Mouse (Mus musculus) heart, embryonic 16.5 days (tissue): ENCODE measurements at regions not wholly inside any gene's neighbourhood (a gene's known extent, or its start where the extent isn't known, plus 50 kb on each side); places are given as distances from the start of the nearest gene placed in this dataset.

Experiments
- ATAC-seq: fragments of 200-750 bp; cut with Nextera tagmentation; replicated peaks from 2 replicates; pipeline ENCODE4 v1.8.0; 2017; ENCODE audit warnings: moderate number of reproducible peaks; ENCODE audit not compliant: insufficient read depth, low FRiP score; ENCODE audit errors: extremely low read depth
- H3K27ac ChIP-seq: fragments of 300-500 bp; sonication (generic); 2 replicates; pipeline ENCODE4 v1.5.1; 2014; ENCODE audit warnings: mild to moderate bottlenecking, low read length, control low read depth, moderate library complexity
- H3K27me3 ChIP-seq: fragments of 300-500 bp; sonication (generic); 2 replicates; pipeline ENCODE4 v1.6.1; 2014; ENCODE audit warnings: low read length, mixed read lengths; ENCODE audit not compliant: control insufficient read depth, insufficient read depth
- H3K36me3 ChIP-seq: fragments of 300-500 bp; sonication (generic); 2 replicates; pipeline ENCODE4 v1.6.1; 2014; ENCODE audit not compliant: control insufficient read depth, insufficient read depth
- H3K4me1 ChIP-seq: fragments of 300-500 bp; sonication (generic); 2 replicates; pipeline ENCODE4 v1.6.1; 2014; ENCODE audit warnings: low read length, mixed read lengths; ENCODE audit not compliant: control insufficient read depth, insufficient read depth
- H3K4me2 ChIP-seq: fragments of 300-500 bp; sonication (generic); 2 replicates; pipeline ENCODE4 v1.6.1; 2014; ENCODE audit warnings: low read depth, mild to moderate bottlenecking, control low read depth, low read length
- H3K4me3 ChIP-seq: fragments of 300-500 bp; sonication (generic); 2 replicates; pipeline ENCODE4 v1.5.1; 2014; ENCODE audit warnings: mild to moderate bottlenecking, control low read depth, low read length
- H3K9ac ChIP-seq: fragments of 300-500 bp; sonication (generic); 2 replicates; pipeline ENCODE4 v1.6.1; 2014; ENCODE audit warnings: low read length, control low read depth
- H3K9me3 ChIP-seq: fragments of 300-500 bp; sonication (generic); replicated peaks from 2 replicates; pipeline ENCODE4 v1.6.1; 2016; ENCODE audit warnings: low read length; ENCODE audit not compliant: control insufficient read depth
- WGBS: fragments of 180-500 bp; shearing (Covaris S2); extraction: QIAGEN DNeasy Blood & Tissue Kit; methylation state at CpG from one replicate; pipeline ENCODE4 v1.1.7; 2014; 5-methylcytosine and 5-hydroxymethylcytosine counted together

- H3K9ac ChIP-seq = no peak overlapping the region
- no peak overlapping the region for H3K4me3 ChIP-seq
- no peak overlapping the region for H3K27ac ChIP-seq
- no peak overlapping the region for H3K4me2 ChIP-seq
- 82% methylated on average over 3 of the region's 3 CpGs for WGBS
- no peaks in the 10 kb centered on the region for H3K4me1 ChIP-seq
- no peaks in the 10 kb centered on the region for H3K36me3 ChIP-seq
- H3K27me3 ChIP-seq = no peaks in the 10 kb centered on the region
- H3K9me3 ChIP-seq = no peaks in the 10 kb centered on the region
- no peak for ATAC-seq
Measured at GRCm38 (mm10) chr3:21888710-21889109, 187.7 kb upstream of the Tbl1xr1 start.

GRCm38 (mm10) chr3:21891819-21892480, 184.5 kb upstream of the Tbl1xr1 start:
- H3K27me3 ChIP-seq = no peaks in the 10 kb centered on the region
- no peaks in the 10 kb centered on the region for H3K36me3 ChIP-seq
- H3K27ac ChIP-seq = no peak overlapping the region
- no peaks in the 10 kb centered on the region for H3K9me3 ChIP-seq
- no peak overlapping the region for H3K9ac ChIP-seq
- no peak overlapping the region for H3K4me3 ChIP-seq
- no peak for ATAC-seq
- no peak overlapping the region for H3K4me2 ChIP-seq
- WGBS = 52% methylated on average over 7 of the region's 7 CpGs
- H3K4me1 ChIP-seq = no peaks in the 10 kb centered on the region

DNA sequence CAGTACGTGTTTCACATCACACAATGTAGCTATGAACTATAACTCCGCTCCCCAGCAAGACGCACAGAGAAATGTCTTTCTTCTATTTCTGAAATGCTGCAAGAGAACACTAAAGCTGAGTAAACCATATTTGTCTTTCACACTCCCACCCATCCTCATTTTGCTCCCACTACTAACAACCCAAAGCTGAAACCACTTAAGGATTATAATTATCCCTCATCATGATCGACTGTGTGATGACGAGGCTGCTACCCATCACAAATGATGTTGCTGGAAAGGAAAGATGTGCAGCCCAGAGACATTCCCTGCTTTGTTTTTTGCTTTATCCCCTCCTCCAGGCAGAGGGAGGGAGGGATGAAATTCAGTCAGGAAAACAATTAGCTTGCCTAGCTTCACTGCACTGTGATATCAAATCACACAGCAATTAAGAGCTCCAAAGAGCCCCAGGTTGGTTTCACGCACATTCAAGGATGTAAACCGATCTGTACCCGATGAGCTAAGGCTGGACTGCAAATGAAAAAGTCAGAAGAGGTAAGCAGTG, 183.5 kb upstream of the Tbl1xr1 start:
- 52% methylated on average over 8 of the region's 8 CpGs for WGBS
- Histone ChIP-seq H3K36me3 (no peaks in the 10 kb centered on the region), H3K9ac (no peak overlapping the region), H3K27ac (no peak overlapping the region), H3K4me1 (no peaks in the 10 kb centered on the region), H3K9me3 (no peaks in the 10 kb centered on the region), H3K4me2 (no peak overlapping the region), H3K27me3 (no peaks in the 10 kb centered on the region), H3K4me3 (no peak overlapping the region)
- ATAC-seq = no peak

DNA sequence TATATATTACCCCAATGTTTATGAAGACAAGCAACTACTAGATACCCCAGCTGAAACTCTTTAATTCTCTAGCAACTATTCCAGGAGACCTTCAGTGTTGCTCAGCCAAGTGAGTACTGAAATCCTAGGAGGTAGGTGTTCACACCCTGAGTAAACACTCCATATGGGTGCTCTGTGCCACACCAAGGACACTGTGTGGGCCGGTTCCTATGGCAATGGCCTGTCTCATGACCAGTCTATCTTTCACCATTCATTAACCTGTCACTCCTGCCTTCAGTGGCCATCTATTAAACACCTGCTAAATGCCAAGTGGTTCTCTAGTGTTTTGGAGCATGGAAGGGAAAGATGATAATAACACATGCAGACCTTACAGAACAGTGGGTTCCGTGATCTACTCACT, 180.9 kb upstream of the Tbl1xr1 start:
- ATAC-seq = no peak
- H3K36me3 ChIP-seq = no peaks in the 10 kb centered on the region
- no peak overlapping the region for H3K27ac ChIP-seq
- 71% methylated on average over 2 of the region's 2 CpGs for WGBS
- H3K4me2 ChIP-seq = no peak overlapping the region
- no peaks in the 10 kb centered on the region for H3K4me1 ChIP-seq
- no peaks in the 10 kb centered on the region for H3K27me3 ChIP-seq
- H3K4me3 ChIP-seq = no peak overlapping the region
- no peaks in the 10 kb centered on the region for H3K9me3 ChIP-seq
- no peak overlapping the region for H3K9ac ChIP-seq

GRCm38 (mm10) chr3:21898241-21898640, 178.2 kb upstream of the Tbl1xr1 start:
- H3K27me3 ChIP-seq = no peaks in the 10 kb centered on the region
- no peak overlapping the region for H3K4me2 ChIP-seq
- no peak for ATAC-seq
- no peak overlapping the region for H3K9ac ChIP-seq
- 66% methylated on average over 5 of the region's 5 CpGs for WGBS
- no peaks in the 10 kb centered on the region for H3K36me3 ChIP-seq
- no peak overlapping the region for H3K27ac ChIP-seq
- no peaks in the 10 kb centered on the region for H3K9me3 ChIP-seq
- H3K4me3 ChIP-seq = no peak overlapping the region
- no peaks in the 10 kb centered on the region for H3K4me1 ChIP-seq

- no peaks in the 10 kb centered on the region for H3K36me3 ChIP-seq
- H3K4me1 ChIP-seq = no peaks in the 10 kb centered on the region
- H3K9me3 ChIP-seq = no peaks in the 10 kb centered on the region
- H3K4me3 ChIP-seq = no peak overlapping the region
- 34% methylated on average over 2 of the region's 2 CpGs for WGBS
- no peak overlapping the region for H3K4me2 ChIP-seq
- ATAC-seq = no peak
- H3K9ac ChIP-seq = no peak overlapping the region
- no peak overlapping the region for H3K27ac ChIP-seq
- H3K27me3 ChIP-seq = no peaks in the 10 kb centered on the region
Measured at GRCm38 (mm10) chr3:21905384-21906073, 170.9 kb upstream of the Tbl1xr1 start.

GRCm38 (mm10) chr3:21908828-21909227, 167.6 kb upstream of the Tbl1xr1 start:
- no peak overlapping the region for H3K9ac ChIP-seq
- no peaks in the 10 kb centered on the region for H3K9me3 ChIP-seq
- no peak overlapping the region for H3K4me3 ChIP-seq
- H3K36me3 ChIP-seq = no peaks in the 10 kb centered on the region
- 89% methylated on average over 4 of the region's 4 CpGs for WGBS
- no peak overlapping the region for H3K27ac ChIP-seq
- no peaks in the 10 kb centered on the region for H3K4me1 ChIP-seq
- H3K4me2 ChIP-seq = no peak overlapping the region
- no peaks in the 10 kb centered on the region for H3K27me3 ChIP-seq
- ATAC-seq = no peak

- Histone ChIP-seq H3K4me1 (no peaks in the 10 kb centered on the region), H3K9me3 (no peaks in the 10 kb centered on the region), H3K27me3 (no peaks in the 10 kb centered on the region), H3K4me2 (no peak overlapping the region), H3K4me3 (no peak overlapping the region), H3K27ac (no peak overlapping the region), H3K9ac (no peak overlapping the region), H3K36me3 (no peaks in the 10 kb centered on the region)
- 63% methylated on average over 1 of the region's 1 CpGs for whole genome bisulfite sequencing
- no peak for ATAC-seq
Measured at GRCm38 (mm10) chr3:21910080-21910479, 166.4 kb upstream of the Tbl1xr1 start.

DNA sequence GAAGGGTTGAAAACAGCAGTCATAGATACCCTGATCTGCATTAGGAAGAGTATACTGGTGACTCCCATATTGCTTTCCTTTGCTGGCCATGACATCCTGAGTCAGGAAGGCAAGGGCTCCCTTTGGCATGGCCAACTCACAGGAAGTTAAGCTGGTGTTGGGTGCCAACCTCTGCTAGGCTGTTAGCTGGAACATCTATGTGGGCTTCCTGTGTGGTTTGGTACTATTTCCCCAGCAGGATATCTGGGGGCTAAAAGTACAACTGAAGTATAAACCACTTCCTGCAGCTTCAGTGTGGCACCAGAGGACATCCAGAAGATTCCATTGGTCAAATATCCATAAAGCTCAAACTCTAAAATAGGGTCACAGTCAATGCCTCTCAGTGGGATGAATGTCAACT, 165.4 kb upstream of the Tbl1xr1 start:
- ATAC-seq = no peak

More for the DNA sequence above, 165.4 kb upstream of the Tbl1xr1 start:
- Histone ChIP-seq H3K36me3 (no peaks in the 10 kb centered on the region), H3K27me3 (no peaks in the 10 kb centered on the region), H3K27ac (no peak overlapping the region), H3K9ac (no peak overlapping the region), H3K4me1 (no peaks in the 10 kb centered on the region), H3K4me3 (no peak overlapping the region), H3K9me3 (0 out of 2 replicates have a peak, but pooled peaks cover 4% of the 10 kb centered on the region), H3K4me2 (no peak overlapping the region)
